Mouse (Mus musculus) stomach, embryonic 14.5 days (tissue): ENCODE data around the gene Ncapg2. TPM values are rescaled to one million over a fixed set of nuclear protein-coding genes. Genes with fewer than 3 reads are reported as not detected.
A peak's percentile ranks its signal among the peaks of the same experiment; 100 is the strongest.

Experiments used
- ATAC-seq: fragments of 200-750 bp; cut with Nextera tagmentation; 2 replicates; pipeline ENCODE4 v1.8.0; 2017; ENCODE audit warnings: low read depth, moderate TSS enrichment; ENCODE audit not compliant: insufficient number of reproducible peaks, insufficient read depth, low FRiP score
- H3K27ac ChIP-seq: fragments of 300-500 bp; sonication (generic); 2 replicates; pipeline ENCODE4 v1.5.1; 2014; ENCODE audit warnings: mild to moderate bottlenecking, low read length, moderate library complexity, mixed read lengths
- H3K27me3 ChIP-seq: fragments of 300-500 bp; sonication (generic); 2 replicates; pipeline ENCODE4 v1.6.1; 2014; ENCODE audit warnings: low read length, control low read depth, mixed read lengths; ENCODE audit not compliant: control insufficient read depth, insufficient read depth
- H3K36me3 ChIP-seq: fragments of 300-500 bp; sonication (generic); 2 replicates; pipeline ENCODE4 v1.6.1; 2014; ENCODE audit warnings: mild to moderate bottlenecking, control low read depth, low read length, moderate library complexity, mixed read lengths; ENCODE audit not compliant: control insufficient read depth, insufficient read depth
- H3K4me1 ChIP-seq: fragments of 300-500 bp; sonication (generic); 2 replicates; pipeline ENCODE4 v1.6.1; 2014; ENCODE audit warnings: low read length, control low read depth, mixed read lengths; ENCODE audit not compliant: control insufficient read depth, insufficient read depth
- H3K4me2 ChIP-seq: fragments of 300-500 bp; sonication (generic); replicated peaks from 2 replicates; pipeline ENCODE4 v1.6.1; 2014; ENCODE audit warnings: low read depth, low read length, control low read depth
- H3K4me3 ChIP-seq: fragments of 300-500 bp; sonication (generic); 2 replicates; pipeline ENCODE4 v1.5.1; 2014; ENCODE audit warnings: low read depth, low read length, control low read depth
- H3K9ac ChIP-seq: fragments of 300-500 bp; sonication (generic); replicated peaks from 2 replicates; pipeline ENCODE4 v1.6.1; 2014; ENCODE audit warnings: low read depth, mild to moderate bottlenecking, control low read depth, low read length, moderate library complexity, mixed read lengths
- H3K9me3 ChIP-seq: fragments of 300-500 bp; sonication (generic); 2 replicates; pipeline ENCODE4 v1.6.1; 2016; ENCODE audit warnings: low read depth, low read length, control low read depth; ENCODE audit not compliant: control insufficient read depth
- WGBS: fragments of 180-500 bp; shearing (Covaris S2); extraction: QIAGEN DNeasy Blood & Tissue Kit; methylation state at CpG from one replicate; pipeline ENCODE4 v1.1.7; 2014; 5-methylcytosine and 5-hydroxymethylcytosine counted together
- polyA plus RNA-seq: library from polyadenylated mRNA; unstranded; fragments of >200 nt; fragmentation: Nextera tagmentation; extraction: Ambion mirVana; gene quantifications from 2 replicates; pipeline ENCODE4 v1.2.1, GENCODE M21; 2014

The Ncapg2 gene
- 41.2 and 44.6 TPM in 2 replicates for polyA plus RNA-seq

GRCm38 (mm10) chr12:116405045-116405835, at the start of gene Ncapg2:
Gene Ncapg2 (plus strand): TSS chr12:116405402.
- ATAC-seq, result peak; percentile 98
- H3K27ac ChIP-seq, result peak within 1 kb of the TSS; percentile 52
- WGBS, result under 1% methylated on average over 72 of the region's 72 CpGs
- H3K4me3 ChIP-seq, result peak within 1 kb of the TSS; percentile 67
- peaks cover 9% of the 10 kb centered on the region for H3K36me3 ChIP-seq
- peaks cover 4% of the 10 kb centered on the region; the same call in 1 of the 2 replicates for H3K4me1 ChIP-seq
- H3K9ac ChIP-seq, result peak within 1 kb of the TSS; percentile 81
- no peaks in the 10 kb centered on the region for H3K27me3 ChIP-seq
- H3K9me3 ChIP-seq, result peaks cover 29% of the 10 kb centered on the region
- peak within 1 kb of the TSS; percentile 85 for H3K4me2 ChIP-seq

- H3K4me2 ChIP-seq, result no peak overlapping the region
- H3K4me3 ChIP-seq, result no peak overlapping the region
- no peaks in the 10 kb centered on the region for H3K4me1 ChIP-seq
- no peak overlapping the region for H3K9ac ChIP-seq
- peaks cover 26% of the 10 kb centered on the region for H3K36me3 ChIP-seq
- no peaks in the 10 kb centered on the region for H3K27me3 ChIP-seq
- no peaks in the 10 kb centered on the region for H3K9me3 ChIP-seq
- H3K27ac ChIP-seq, result no peak overlapping the region
- ATAC-seq, result no peak
Measured at GRCm38 (mm10) chr12:116362091-116362490, 43.1 kb upstream of the Ncapg2 start.

- Histone ChIP-seq H3K27me3 (no peaks in the 10 kb centered on the region), H3K4me1 (no peaks in the 10 kb centered on the region), H3K4me2 (no peak overlapping the region), H3K9ac (no peak overlapping the region), H3K9me3 (no peaks in the 10 kb centered on the region), H3K27ac (no peak overlapping the region), H3K36me3 (peaks cover 40% of the 10 kb centered on the region), H3K4me3 (no peak overlapping the region)
- ATAC-seq, result no peak
- 89% methylated on average over 3 of the region's 3 CpGs for WGBS
Measured at GRCm38 (mm10) chr12:116366900-116367299, 38.3 kb upstream of the Ncapg2 start.

GRCm38 (mm10) chr12:116367346-116367745, 37.9 kb upstream of the Ncapg2 start:
- Histone ChIP-seq H3K36me3 (peaks cover 40% of the 10 kb centered on the region), H3K9me3 (no peaks in the 10 kb centered on the region), H3K27ac (no peak overlapping the region), H3K4me1 (no peaks in the 10 kb centered on the region), H3K4me3 (no peak overlapping the region), H3K4me2 (no peak overlapping the region), H3K27me3 (no peaks in the 10 kb centered on the region), H3K9ac (no peak overlapping the region)
- WGBS, result 80% methylated on average over 2 of the region's 2 CpGs
- ATAC-seq, result no peak

GRCm38 (mm10) chr12:116368857-116369256, 36.3 kb upstream of the Ncapg2 start:
- no peaks in the 10 kb centered on the region for H3K9me3 ChIP-seq
- no peak overlapping the region for H3K4me2 ChIP-seq
- H3K27me3 ChIP-seq, result no peaks in the 10 kb centered on the region
- no peak overlapping the region for H3K9ac ChIP-seq
- H3K4me1 ChIP-seq, result no peaks in the 10 kb centered on the region
- H3K36me3 ChIP-seq, result peaks cover 34% of the 10 kb centered on the region
- H3K4me3 ChIP-seq, result no peak overlapping the region
- no peak for ATAC-seq
- 82% methylated on average over 2 of the region's 2 CpGs for WGBS
- H3K27ac ChIP-seq, result no peak overlapping the region

- ATAC-seq, result no peak
- Histone ChIP-seq H3K27ac (no peak overlapping the region), H3K27me3 (no peaks in the 10 kb centered on the region), H3K9ac (no peak overlapping the region), H3K36me3 (no peaks in the 10 kb centered on the region), H3K9me3 (no peaks in the 10 kb centered on the region), H3K4me2 (no peak overlapping the region), H3K4me1 (no peaks in the 10 kb centered on the region), H3K4me3 (no peak overlapping the region)
- WGBS, result 69% methylated on average over 2 of the region's 2 CpGs
Measured at GRCm38 (mm10) chr12:116383101-116383500, 22.1 kb upstream of the Ncapg2 start.

- no peaks in the 10 kb centered on the region for H3K27me3 ChIP-seq
- no peak overlapping the region for H3K4me2 ChIP-seq
- H3K9me3 ChIP-seq, result no peaks in the 10 kb centered on the region
- ATAC-seq, result no peak
- no peaks in the 10 kb centered on the region for H3K36me3 ChIP-seq
- no peaks in the 10 kb centered on the region for H3K4me1 ChIP-seq
- H3K27ac ChIP-seq, result no peak overlapping the region
- no peak overlapping the region for H3K4me3 ChIP-seq
- H3K9ac ChIP-seq, result no peak overlapping the region
Measured at GRCm38 (mm10) chr12:116383995-116384394, 21.2 kb upstream of the Ncapg2 start.

- Histone ChIP-seq H3K4me3 (no peak overlapping the region), H3K4me2 (no peak overlapping the region), H3K36me3 (no peaks in the 10 kb centered on the region), H3K9ac (no peak overlapping the region), H3K27me3 (no peaks in the 10 kb centered on the region), H3K9me3 (no peaks in the 10 kb centered on the region), H3K27ac (no peak overlapping the region), H3K4me1 (no peaks in the 10 kb centered on the region)
- ATAC-seq, result no peak
- 75% methylated on average over 1 of the region's 1 CpGs for WGBS
Measured at GRCm38 (mm10) chr12:116386802-116387201, 18.4 kb upstream of the Ncapg2 start.

- no peak overlapping the region for H3K9ac ChIP-seq
- no peaks in the 10 kb centered on the region for H3K4me1 ChIP-seq
- H3K27ac ChIP-seq, result no peak overlapping the region
- no peak overlapping the region for H3K4me3 ChIP-seq
- H3K36me3 ChIP-seq, result no peaks in the 10 kb centered on the region
- no peak overlapping the region for H3K4me2 ChIP-seq
- H3K27me3 ChIP-seq, result no peaks in the 10 kb centered on the region
- H3K9me3 ChIP-seq, result no peaks in the 10 kb centered on the region
- no peak for ATAC-seq
- 39% methylated on average over 1 of the region's 1 CpGs for WGBS
Measured at GRCm38 (mm10) chr12:116389868-116390267, 15.3 kb upstream of the Ncapg2 start.
